Mouse (Mus musculus): ENCODE results near the gene Ptprn2. TPM values are rescaled to one million over a fixed set of nuclear protein-coding genes. Genes with fewer than 3 reads are reported as not detected.

The Ptprn2 gene
- total and polyA plus RNA-seq, 3 experiments, result 0.22 TPM; not detected in 2

DNA sequence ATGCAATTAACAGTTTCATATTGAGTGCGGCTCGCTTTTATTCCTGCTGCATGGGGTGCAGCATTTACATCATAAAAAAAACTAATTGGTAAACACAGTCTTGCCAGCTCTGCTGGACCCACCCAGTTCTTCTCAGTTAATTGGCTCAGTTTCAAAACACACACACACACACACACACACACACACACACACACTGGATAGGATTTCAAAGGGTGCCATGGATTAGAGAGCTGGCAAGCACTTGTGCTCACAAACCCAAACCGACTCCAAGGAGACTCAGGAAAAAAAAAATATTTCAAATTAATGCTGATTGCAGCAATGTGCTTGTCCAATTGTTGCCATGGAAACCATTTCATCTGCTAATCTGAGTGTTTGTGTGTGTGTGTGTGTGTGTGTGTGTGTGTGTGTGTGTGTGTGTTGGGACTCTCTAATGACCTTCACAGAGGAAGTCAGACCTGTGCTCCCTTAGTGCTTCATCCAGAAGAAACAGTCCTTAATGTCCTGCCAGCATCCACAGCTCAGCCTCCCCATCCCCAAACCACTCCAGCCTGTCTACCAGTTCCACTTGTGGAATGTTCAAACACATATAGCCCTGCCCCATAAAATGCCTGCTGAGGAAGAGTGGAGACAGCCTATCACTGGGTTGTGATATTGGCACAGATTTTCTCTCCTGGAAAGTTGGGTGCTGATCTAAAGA lies 452.8 kb downstream of the Ptprn2 start:
- Histone ChIP-seq H3K4me1 (ENCODE audit: insufficient read depth, low read depth, low read length) (no peaks in the 10 kb centered on the region), H3K4me3 (ENCODE audit: low read depth, low read length) (no peak overlapping the region), H3K27me3 (ENCODE audit: insufficient read depth, low read length) (no peaks in the 10 kb centered on the region), H3K9me3 (replicated peaks) (peaks cover 32% of the 10 kb centered on the region), H3K36me3 (replicated peaks) (no peaks in the 10 kb centered on the region)
- ATAC-seq (ENCODE audit: extremely low read depth, insufficient number of reproducible peaks, low FRiP score, poor library complexity, severe bottlenecking) (no peak), DNase-seq (ENCODE audit: low spot score) (no peak)
- TF ChIP-seq CTCF (IDR thresholded peaks at IDR 0.05; ENCODE audit: low read depth, low read length) (no peak), GATA1 (IDR thresholded peaks at IDR 0.05; ENCODE audit: borderline replicate concordance, low read length) (no peak), POLR2AphosphoS5 (IDR thresholded peaks at IDR 0.05; ENCODE audit: insufficient replicate concordance, low read depth, low read length) (no peak), TAL1 (conservative IDR thresholded peaks at IDR 0.05; ENCODE audit: low read depth, low read length) (no peak), GATA2 (IDR thresholded peaks at IDR 0.05; ENCODE audit: borderline replicate concordance, low read depth, low read length) (no peak)

DNA sequence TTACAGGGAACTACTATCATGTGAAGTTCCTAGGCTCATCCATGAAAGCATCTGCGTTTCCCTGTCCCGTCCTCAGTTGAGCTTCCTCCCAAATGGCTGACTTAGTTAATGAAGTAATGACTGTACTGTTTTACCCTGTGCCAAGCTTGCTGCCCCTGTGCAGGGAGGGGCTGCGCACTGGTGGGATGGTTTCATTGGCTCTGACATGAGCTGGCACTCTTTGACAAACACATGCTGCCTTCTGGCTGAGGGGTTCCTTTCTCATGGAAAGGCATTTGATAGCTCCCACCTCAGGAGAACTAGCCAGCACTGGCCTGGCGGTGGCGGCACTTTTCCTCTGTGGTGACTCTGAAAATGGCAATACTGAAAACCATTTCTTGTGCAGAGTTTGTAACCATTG lies 458.4 kb downstream of the Ptprn2 start:
- ATAC-seq (ENCODE audit: extremely low read depth, insufficient number of reproducible peaks, low FRiP score, poor library complexity, severe bottlenecking), result no peak
- no peak overlapping the region for H3K4me3 ChIP-seq (ENCODE audit: low read depth, low read length)
- no peaks in the 10 kb centered on the region for H3K36me3 ChIP-seq (replicated peaks)
- H3K9me3 ChIP-seq (replicated peaks), result peaks cover 59% of the 10 kb centered on the region
- no peak for DNase-seq (ENCODE audit: low spot score)
- no peak for TF ChIP-seq POLR2AphosphoS5 (IDR thresholded peaks at IDR 0.05; ENCODE audit: insufficient replicate concordance, low read depth, low read length)
- no peak for TF ChIP-seq GATA1 (IDR thresholded peaks at IDR 0.05; ENCODE audit: borderline replicate concordance, low read length)
- TF ChIP-seq CTCF (IDR thresholded peaks at IDR 0.05; ENCODE audit: low read depth, low read length), result no peak
- H3K27me3 ChIP-seq (ENCODE audit: insufficient read depth, low read length), result no peaks in the 10 kb centered on the region
- H3K4me1 ChIP-seq (ENCODE audit: insufficient read depth, low read depth, low read length), result no peaks in the 10 kb centered on the region

DNA sequence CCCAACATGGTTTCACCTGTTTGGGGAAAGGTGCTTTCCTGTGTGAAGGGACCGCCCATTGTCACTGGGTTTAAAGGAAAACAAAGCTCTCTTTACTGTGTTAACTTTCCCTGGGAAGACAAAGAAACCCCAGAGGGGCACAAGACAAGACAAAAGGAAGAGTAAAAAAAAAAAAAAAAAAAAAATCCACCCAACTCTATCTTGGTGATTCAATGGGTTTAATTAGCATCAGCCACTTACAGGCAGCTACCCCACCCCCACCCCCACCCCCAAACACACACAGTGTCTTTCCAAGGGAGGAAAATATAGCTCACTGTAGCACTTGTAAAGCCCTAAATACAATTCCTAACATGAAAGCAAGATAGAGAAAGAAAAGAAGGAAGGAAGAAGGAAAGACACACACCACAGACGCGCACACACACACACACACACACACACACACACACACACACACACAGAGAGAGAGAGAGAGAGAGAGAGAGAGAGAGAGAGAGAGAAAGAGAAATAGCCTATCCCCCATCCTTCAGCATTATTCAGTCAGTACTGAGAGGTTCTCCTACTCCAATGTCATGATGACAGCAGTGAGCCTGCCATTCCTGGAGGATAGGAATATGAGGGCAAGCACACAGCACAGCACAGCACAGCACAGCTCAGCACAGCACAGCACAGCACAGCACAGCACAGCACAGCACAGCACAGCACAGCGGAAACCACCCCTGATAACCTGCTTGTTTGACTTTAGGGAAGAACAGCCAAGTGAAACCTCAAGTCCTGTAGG lies 462.8 kb downstream of the Ptprn2 start:
- DNase-seq (ENCODE audit: low spot score), result no peak
- Histone ChIP-seq H3K9me3 (replicated peaks) (peaks cover 83% of the 10 kb centered on the region), H3K27me3 (ENCODE audit: insufficient read depth, low read length) (no peaks in the 10 kb centered on the region), H3K36me3 (replicated peaks) (no peaks in the 10 kb centered on the region), H3K4me3 (ENCODE audit: low read depth, low read length) (no peak overlapping the region), H3K4me1 (ENCODE audit: insufficient read depth, low read depth, low read length) (no peaks in the 10 kb centered on the region)
- TF ChIP-seq TAL1 (conservative IDR thresholded peaks at IDR 0.05; ENCODE audit: low read depth, low read length) (no peak), GATA2 (IDR thresholded peaks at IDR 0.05; ENCODE audit: borderline replicate concordance, low read depth, low read length) (no peak), GATA1 (IDR thresholded peaks at IDR 0.05; ENCODE audit: borderline replicate concordance, low read length) (no peak), POLR2AphosphoS5 (IDR thresholded peaks at IDR 0.05; ENCODE audit: insufficient replicate concordance, low read depth, low read length) (no peak), CTCF (IDR thresholded peaks at IDR 0.05; ENCODE audit: low read depth, low read length) (no peak)
- no peak for ATAC-seq (ENCODE audit: extremely low read depth, insufficient number of reproducible peaks, low FRiP score, poor library complexity, severe bottlenecking)

DNA sequence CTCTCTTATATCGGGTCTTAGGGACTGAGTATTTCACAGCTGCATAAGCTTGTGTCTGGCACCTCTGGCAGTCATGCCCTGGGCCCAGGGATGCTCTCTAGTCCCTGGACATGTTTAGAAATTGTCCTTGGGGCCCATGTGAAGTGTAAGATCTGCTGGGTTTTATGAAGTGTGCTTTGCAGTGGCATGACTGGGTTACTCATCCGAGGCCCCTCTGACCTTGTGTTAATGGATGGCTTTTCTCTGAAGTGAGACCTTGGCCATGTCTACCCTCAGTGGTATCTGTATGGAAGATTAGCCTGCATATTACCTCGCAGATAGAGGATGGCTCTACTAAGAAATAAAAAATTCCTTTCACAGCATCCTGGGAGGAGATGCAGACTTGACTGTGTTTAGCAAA lies 464.2 kb downstream of the Ptprn2 start:
- Histone ChIP-seq H3K4me3 (ENCODE audit: low read depth, low read length) (no peak overlapping the region), H3K9me3 (replicated peaks) (peaks cover 75% of the 10 kb centered on the region), H3K4me1 (ENCODE audit: insufficient read depth, low read depth, low read length) (no peaks in the 10 kb centered on the region), H3K27me3 (ENCODE audit: insufficient read depth, low read length) (no peaks in the 10 kb centered on the region), H3K36me3 (replicated peaks) (no peaks in the 10 kb centered on the region)
- ATAC-seq (ENCODE audit: extremely low read depth, insufficient number of reproducible peaks, low FRiP score, poor library complexity, severe bottlenecking) (no peak), DNase-seq (ENCODE audit: low spot score) (no peak)
- TF ChIP-seq GATA2 (IDR thresholded peaks at IDR 0.05; ENCODE audit: borderline replicate concordance, low read depth, low read length) (no peak), CTCF (IDR thresholded peaks at IDR 0.05; ENCODE audit: low read depth, low read length) (no peak), POLR2AphosphoS5 (IDR thresholded peaks at IDR 0.05; ENCODE audit: insufficient replicate concordance, low read depth, low read length) (no peak), TAL1 (conservative IDR thresholded peaks at IDR 0.05; ENCODE audit: low read depth, low read length) (no peak), GATA1 (IDR thresholded peaks at IDR 0.05; ENCODE audit: borderline replicate concordance, low read length) (no peak)

DNA sequence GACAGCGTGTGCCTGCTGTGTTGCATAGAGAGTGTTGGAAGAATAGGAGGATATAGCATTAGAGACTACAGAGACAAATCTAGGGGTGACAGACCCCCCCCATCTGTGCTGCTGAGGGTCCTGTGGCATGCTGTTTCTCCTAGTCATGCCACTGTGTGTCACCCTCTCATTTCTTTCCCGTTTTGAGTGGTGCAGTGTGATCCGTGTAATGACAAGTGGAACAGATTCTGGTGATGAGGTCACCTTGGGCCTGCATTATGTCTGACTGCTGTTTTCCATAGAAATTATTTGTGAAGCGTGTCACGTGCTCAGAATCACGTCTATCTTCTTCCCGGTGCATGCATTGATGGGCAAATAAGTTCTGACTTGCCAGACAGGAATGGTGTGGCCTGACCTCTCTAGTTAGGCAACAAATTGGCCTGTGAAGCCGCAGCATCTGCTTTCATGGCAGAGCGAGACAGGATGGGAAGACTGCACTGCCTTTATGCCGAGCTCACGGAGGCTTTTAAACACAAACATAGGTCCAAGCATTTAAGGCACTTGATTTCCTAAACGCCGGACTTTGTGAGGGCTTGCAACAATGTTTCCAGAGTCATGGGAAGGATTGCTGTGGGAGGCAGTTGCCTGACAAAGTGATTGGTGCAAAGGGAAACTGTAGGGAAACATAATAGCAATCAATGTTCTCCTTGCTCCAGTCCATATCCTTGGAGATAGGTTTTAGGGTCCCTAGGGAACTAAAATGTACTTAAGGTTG lies 467.1 kb downstream of the Ptprn2 start:
- Histone ChIP-seq H3K36me3 (replicated peaks) (no peaks in the 10 kb centered on the region), H3K27me3 (ENCODE audit: insufficient read depth, low read length) (no peaks in the 10 kb centered on the region), H3K4me3 (ENCODE audit: low read depth, low read length) (no peak overlapping the region), H3K4me1 (ENCODE audit: insufficient read depth, low read depth, low read length) (no peaks in the 10 kb centered on the region), H3K9me3 (replicated peaks) (peaks cover 64% of the 10 kb centered on the region)
- no peak for TF ChIP-seq TAL1 (conservative IDR thresholded peaks at IDR 0.05; ENCODE audit: low read depth, low read length)
- TF ChIP-seq CTCF (IDR thresholded peaks at IDR 0.05; ENCODE audit: low read depth, low read length), result no peak
- no peak for TF ChIP-seq GATA1 (IDR thresholded peaks at IDR 0.05; ENCODE audit: borderline replicate concordance, low read length)
- no peak for TF ChIP-seq POLR2AphosphoS5 (IDR thresholded peaks at IDR 0.05; ENCODE audit: insufficient replicate concordance, low read depth, low read length)
- TF ChIP-seq GATA2 (IDR thresholded peaks at IDR 0.05; ENCODE audit: borderline replicate concordance, low read depth, low read length), result no peak
- ATAC-seq (ENCODE audit: extremely low read depth, insufficient number of reproducible peaks, low FRiP score, poor library complexity, severe bottlenecking) (no peak), DNase-seq (ENCODE audit: low spot score) (no peak)

DNA sequence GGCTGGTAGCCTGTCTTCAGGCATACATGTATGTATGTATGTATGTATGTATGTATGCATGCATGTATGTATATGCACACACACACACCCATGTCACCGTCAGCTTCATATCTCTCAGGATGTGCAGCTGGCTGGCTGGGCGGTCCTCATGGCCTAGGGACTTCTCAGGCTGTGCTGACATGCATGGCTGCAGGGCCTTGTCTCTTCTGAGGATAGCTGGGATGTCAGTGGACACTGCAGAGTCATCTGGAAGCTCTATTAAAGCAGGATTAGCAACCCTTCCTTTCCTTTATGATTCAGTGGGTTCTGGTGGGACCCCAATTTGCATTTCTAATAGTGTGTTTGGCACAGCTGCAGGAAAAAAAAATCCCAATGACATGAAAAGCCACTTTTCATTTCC lies 473.6 kb downstream of the Ptprn2 start:
- H3K4me3 ChIP-seq (ENCODE audit: low read depth, low read length), result no peak overlapping the region
- H3K9me3 ChIP-seq (replicated peaks), result peaks cover 64% of the 10 kb centered on the region
- no peaks in the 10 kb centered on the region for H3K36me3 ChIP-seq (replicated peaks)
- no peak for DNase-seq (ENCODE audit: low spot score)
- TF ChIP-seq TAL1 (conservative IDR thresholded peaks at IDR 0.05; ENCODE audit: low read depth, low read length), result no peak
- no peaks in the 10 kb centered on the region for H3K4me1 ChIP-seq (ENCODE audit: insufficient read depth, low read depth, low read length)
- H3K27me3 ChIP-seq (ENCODE audit: insufficient read depth, low read length), result no peaks in the 10 kb centered on the region
- ATAC-seq (ENCODE audit: extremely low read depth, insufficient number of reproducible peaks, low FRiP score, poor library complexity, severe bottlenecking), result no peak
